Mouse (Mus musculus) olfactory bulb, adult 2 months (tissue): Measurements from ENCODE around the gene Prkag2.

Experiments used
- CTCF ChIP-seq: fragments of 200-500 bp; IDR thresholded peaks from 2 replicates; pipeline ENCODE4 v1.5.1; 2012; ENCODE audit warnings: low read depth, mild to moderate bottlenecking, low read length, moderate library complexity; ENCODE audit not compliant: insufficient read depth
- POLR2A ChIP-seq: fragments of 200-500 bp; IDR thresholded peaks from 2 replicates; pipeline ENCODE4 v1.6.1; 2012; ENCODE audit warnings: mild to moderate bottlenecking, low read depth, low read length, moderate library complexity; ENCODE audit not compliant: insufficient read depth

- TF ChIP-seq POLR2A: no peak
- TF ChIP-seq CTCF: peak; percentile 45; the same call in 1 of the 2 replicates
These were observed 191.4 kb downstream of the Prkag2 start for GRCm38 (mm10) chr5:24908820-24909716.
